Mouse (Mus musculus) heart, embryonic 16.5 days (tissue): ENCODE data around the gene Bckdha. TPM values are rescaled to one million over a fixed set of nuclear protein-coding genes. Genes with fewer than 3 reads are reported as not detected.

Source experiments
- ATAC-seq: fragments of 200-750 bp; cut with Nextera tagmentation; replicated peaks from 2 replicates; pipeline ENCODE4 v1.8.0; 2017; ENCODE audit warnings: moderate number of reproducible peaks; ENCODE audit not compliant: insufficient read depth, low FRiP score; ENCODE audit errors: extremely low read depth
- H3K27ac ChIP-seq: fragments of 300-500 bp; sonication (generic); 2 replicates; pipeline ENCODE4 v1.5.1; 2014; ENCODE audit warnings: mild to moderate bottlenecking, low read length, control low read depth, moderate library complexity
- H3K27me3 ChIP-seq: fragments of 300-500 bp; sonication (generic); 2 replicates; pipeline ENCODE4 v1.6.1; 2014; ENCODE audit warnings: low read length, mixed read lengths; ENCODE audit not compliant: control insufficient read depth, insufficient read depth
- H3K36me3 ChIP-seq: fragments of 300-500 bp; sonication (generic); 2 replicates; pipeline ENCODE4 v1.6.1; 2014; ENCODE audit not compliant: control insufficient read depth, insufficient read depth
- H3K4me1 ChIP-seq: fragments of 300-500 bp; sonication (generic); 2 replicates; pipeline ENCODE4 v1.6.1; 2014; ENCODE audit warnings: low read length, mixed read lengths; ENCODE audit not compliant: control insufficient read depth, insufficient read depth
- H3K4me2 ChIP-seq: fragments of 300-500 bp; sonication (generic); 2 replicates; pipeline ENCODE4 v1.6.1; 2014; ENCODE audit warnings: low read depth, mild to moderate bottlenecking, control low read depth, low read length
- H3K4me3 ChIP-seq: fragments of 300-500 bp; sonication (generic); 2 replicates; pipeline ENCODE4 v1.5.1; 2014; ENCODE audit warnings: mild to moderate bottlenecking, control low read depth, low read length
- H3K9ac ChIP-seq: fragments of 300-500 bp; sonication (generic); 2 replicates; pipeline ENCODE4 v1.6.1; 2014; ENCODE audit warnings: low read length, control low read depth
- H3K9me3 ChIP-seq: fragments of 300-500 bp; sonication (generic); replicated peaks from 2 replicates; pipeline ENCODE4 v1.6.1; 2016; ENCODE audit warnings: low read length; ENCODE audit not compliant: control insufficient read depth
- WGBS: fragments of 180-500 bp; shearing (Covaris S2); extraction: QIAGEN DNeasy Blood & Tissue Kit; methylation state at CpG from one replicate; pipeline ENCODE4 v1.1.7; 2014; 5-methylcytosine and 5-hydroxymethylcytosine counted together
- polyA plus RNA-seq: library from polyadenylated mRNA; unstranded; fragments of >200 nt; fragmentation: Nextera tagmentation; extraction: Ambion mirVana; gene quantifications from 2 replicates; pipeline ENCODE4 v1.2.1, GENCODE M21; 2015

Gene Bckdha
- polyA plus RNA-seq, 1 experiment from 2014 or later = 74.4 TPM

- 73% methylated on average over 9 of the region's 9 CpGs for WGBS
- Histone ChIP-seq H3K27ac (no peak overlapping the region), H3K9me3 (peaks cover 5% of the 10 kb centered on the region; the same call in 1 of the 2 replicates), H3K9ac (no peak overlapping the region), H3K4me2 (no peak overlapping the region), H3K4me1 (no peaks in the 10 kb centered on the region), H3K27me3 (no peaks in the 10 kb centered on the region), H3K4me3 (no peak overlapping the region), H3K36me3 (no peaks in the 10 kb centered on the region)
- no peak for ATAC-seq
Measured at GRCm38 (mm10) chr7:25585351-25586204, 73.2 kb downstream of the Bckdha start.

GRCm38 (mm10) chr7:25584651-25585050 is 74.1 kb downstream of the Bckdha start:
- 83% methylated on average over 5 of the region's 5 CpGs for WGBS

GRCm38 (mm10) chr7:25582301-25582810 is 76.4 kb downstream of the Bckdha start:
- Histone ChIP-seq H3K27ac (no peak overlapping the region), H3K9ac (no peak overlapping the region), H3K9me3 (peaks cover 5% of the 10 kb centered on the region; the same call in 1 of the 2 replicates), H3K4me1 (no peaks in the 10 kb centered on the region), H3K27me3 (no peaks in the 10 kb centered on the region), H3K4me2 (no peak overlapping the region), H3K4me3 (no peak overlapping the region), H3K36me3 (no peaks in the 10 kb centered on the region)
- 78% methylated on average over 15 of the region's 15 CpGs for WGBS
- no peak for ATAC-seq

More at GRCm38 (mm10) chr7:25584651-25585050, 74.1 kb downstream of the Bckdha start:
- no peak for ATAC-seq
- Histone ChIP-seq H3K9me3 (peaks cover 5% of the 10 kb centered on the region; the same call in 1 of the 2 replicates), H3K27ac (no peak overlapping the region), H3K27me3 (no peaks in the 10 kb centered on the region), H3K9ac (no peak overlapping the region), H3K4me2 (no peak overlapping the region), H3K4me3 (no peak overlapping the region), H3K4me1 (no peaks in the 10 kb centered on the region), H3K36me3 (no peaks in the 10 kb centered on the region)

Other genes with a start within 250 kb of the Bckdha start
- gene Cxcl17, start 246.1 kb downstream of the Bckdha start, polyA plus RNA-seq = 0.38 and 0.41 TPM in 2 replicates
- 3.8 and 4.8 TPM in 2 replicates for gene Ceacam1, start 181.4 kb downstream of the Bckdha start, polyA plus RNA-seq
- not detected in 2 replicates for gene Ceacam2, start 119.1 kb downstream of the Bckdha start, polyA plus RNA-seq
- gene Erich4, start 43.1 kb downstream of the Bckdha start, polyA plus RNA-seq = 0.21 TPM in 1 of 2 replicates, not detected in the other
- gene Dmac2, start 39.6 kb downstream of the Bckdha start, polyA plus RNA-seq = 58.6 and 63.6 TPM in 2 replicates
- gene B3gnt8, start 32.3 kb downstream of the Bckdha start, polyA plus RNA-seq = 9.0 and 9.1 TPM in 2 replicates
- gene Exosc5, start 183 bp upstream of the Bckdha start, polyA plus RNA-seq = 42.5 and 44.6 TPM in 2 replicates
- 2.1 and 2.2 TPM in 2 replicates for gene Tmem91, start 16.2 kb upstream of the Bckdha start, polyA plus RNA-seq
- 30.3 and 32.0 TPM in 2 replicates for gene B9d2, start 21.8 kb upstream of the Bckdha start, polyA plus RNA-seq
- gene Tgfb1, start 28.0 kb upstream of the Bckdha start, polyA plus RNA-seq = 3.6 and 3.8 TPM in 2 replicates
- gene Ccdc97, start 60.1 kb upstream of the Bckdha start, polyA plus RNA-seq = 19.9 and 23.0 TPM in 2 replicates
- gene Hnrnpul1, start 95.8 kb upstream of the Bckdha start, polyA plus RNA-seq = 32.3 and 34.4 TPM in 2 replicates
- gene Axl, start 129.7 kb upstream of the Bckdha start, polyA plus RNA-seq = 44.5 and 45.1 TPM in 2 replicates
- 5.4 and 5.8 TPM in 2 replicates for gene Cyp2s1, start 157.9 kb upstream of the Bckdha start, polyA plus RNA-seq
- 0.12 TPM in 1 of 2 replicates, not detected in the other for gene Cyp2b10, start 238.6 kb upstream of the Bckdha start, polyA plus RNA-seq